Mouse (Mus musculus): ENCODE data around the gene Fxyd5. TPM values are rescaled to one million over a fixed set of nuclear protein-coding genes. Genes with fewer than 3 reads are reported as not detected.

Fxyd5 gene
- polyA plus RNA-seq, 1 experiment = 49.2 TPM

- 7% methylated on average over 15 of the region's 15 CpGs for WGBS
- no peak for DNase-seq (ENCODE audit: low read depth, low spot score)
These were observed 7.6 kb upstream of the Fxyd5 start for GRCm38 (mm10) chr7:31049846-31050281.

DNA sequence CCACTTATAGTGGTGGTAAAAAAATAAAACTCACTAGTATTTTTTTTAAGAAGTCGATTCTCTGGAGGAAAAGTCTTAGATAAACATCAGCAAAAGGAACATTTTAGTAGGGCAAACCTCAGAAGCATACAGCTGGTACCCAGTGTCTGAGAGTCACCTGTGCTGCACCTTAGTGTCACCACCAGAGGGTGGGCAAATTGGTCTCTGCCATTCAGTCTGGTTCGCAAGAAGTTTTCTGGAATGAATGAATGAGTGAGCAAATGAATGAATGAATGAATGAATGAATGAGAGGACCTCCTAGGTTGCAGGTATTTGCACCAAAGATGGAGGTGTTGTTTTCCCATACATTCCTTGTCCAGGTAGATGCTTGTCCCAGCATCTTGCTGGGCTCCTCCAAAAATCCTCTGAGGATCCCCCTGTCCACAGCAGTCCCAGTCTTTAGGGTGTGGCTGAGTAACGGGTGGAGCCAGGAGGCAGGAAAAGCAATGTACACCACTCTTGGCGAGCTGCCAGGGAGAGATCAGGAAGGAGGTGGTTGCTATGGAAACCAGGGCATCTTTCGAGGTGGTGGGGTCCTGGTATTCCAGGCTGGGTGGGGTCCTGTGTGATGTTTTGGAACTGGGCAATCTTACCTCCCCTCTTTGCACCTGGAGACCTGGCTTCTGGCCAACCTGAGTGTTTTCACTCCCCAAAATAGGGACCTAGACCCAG, 7.0 kb upstream of the Fxyd5 start:
- DNase-seq (ENCODE audit: low read depth, low spot score) = no peak
- WGBS = 18% methylated on average over 5 of the region's 5 CpGs

DNA sequence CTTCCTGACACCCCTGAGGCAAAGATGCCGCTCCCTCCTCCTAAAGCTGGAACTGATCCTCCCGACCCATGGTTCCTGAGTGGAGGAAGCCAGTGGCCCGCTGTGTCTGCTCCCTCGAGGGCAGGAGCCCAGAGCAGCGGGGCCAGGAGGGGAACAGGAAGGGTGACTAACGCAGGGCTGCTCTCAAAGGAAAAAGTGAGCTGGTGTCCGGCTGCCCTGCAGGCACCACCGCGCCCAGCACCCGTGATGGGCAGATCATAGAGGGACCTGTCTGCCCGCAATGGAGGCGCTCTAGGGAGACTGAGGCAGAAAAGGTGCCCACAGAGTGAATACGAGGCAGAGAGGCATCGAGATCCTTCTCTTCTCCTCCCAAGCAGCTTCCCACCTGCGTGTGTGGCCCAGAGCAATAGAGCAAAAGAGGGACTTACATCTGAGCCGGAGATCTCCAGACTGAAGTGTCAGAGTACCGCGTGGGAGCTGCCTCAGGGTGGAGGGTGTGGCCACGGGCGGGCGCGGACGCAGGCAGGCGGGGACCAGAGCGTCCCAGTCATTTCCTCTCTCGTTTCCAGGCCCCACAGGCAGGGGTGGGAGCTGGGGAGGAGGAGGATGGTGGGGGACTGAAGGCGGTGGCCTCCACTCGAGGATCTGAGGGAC, 492 bp downstream of the Fxyd5 start:
- DNase-seq (ENCODE audit: low read depth, low spot score) = no peak
- WGBS = 2% methylated on average over 28 of the region's 28 CpGs

- DNase-seq (ENCODE audit: low read depth, low spot score) = no peak
- WGBS = 44% methylated on average over 8 of the region's 8 CpGs
These were observed 1.3 kb downstream of the Fxyd5 start for GRCm38 (mm10) chr7:31041023-31041407.

GRCm38 (mm10) chr7:31040281-31041022, 1.8 kb downstream of the Fxyd5 start:
- DNase-seq (ENCODE audit: low read depth, low spot score) = no peak
- WGBS = 67% methylated on average over 12 of the region's 12 CpGs

DNA sequence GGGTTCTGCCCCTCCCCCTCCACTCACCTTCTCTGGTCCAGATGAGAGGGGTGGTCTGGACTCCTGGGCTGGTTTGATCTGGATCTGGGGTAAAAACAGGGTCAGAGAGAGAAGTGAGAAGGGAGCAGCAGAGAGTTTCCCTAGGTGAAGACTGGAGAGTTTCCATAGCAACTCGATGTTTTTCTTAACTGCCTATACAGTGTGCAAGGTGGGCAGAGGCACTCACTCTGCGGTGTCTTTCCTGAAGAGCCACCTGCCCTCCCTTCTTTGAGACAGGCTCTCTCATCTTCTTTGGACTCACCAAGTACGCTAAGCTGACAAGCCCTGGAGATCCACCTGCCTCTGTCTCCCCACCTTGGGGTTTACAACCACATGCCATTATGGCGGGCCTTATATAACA, 3.3 kb downstream of the Fxyd5 start:
- WGBS = 90% methylated on average over 4 of the region's 4 CpGs
- no peak for DNase-seq (ENCODE audit: low read depth, low spot score)

GRCm38 (mm10) chr7:31037675-31038074, 4.6 kb downstream of the Fxyd5 start:
- no peak for DNase-seq (ENCODE audit: low read depth, low spot score)
- WGBS = 60% methylated on average over 2 of the region's 2 CpGs

- DNase-seq (ENCODE audit: low read depth, low spot score) = no peak
- 73% methylated on average over 7 of the region's 7 CpGs for WGBS
These were observed 5.4 kb downstream of the Fxyd5 start for GRCm38 (mm10) chr7:31036917-31037316.

GRCm38 (mm10) chr7:31035291-31035690, 7.0 kb downstream of the Fxyd5 start:
- 82% methylated on average over 11 of the region's 11 CpGs for WGBS

GRCm38 (mm10) chr7:31034789-31035188, 7.5 kb downstream of the Fxyd5 start:
- no peak for DNase-seq (ENCODE audit: low read depth, low spot score)
- WGBS = 65% methylated on average over 11 of the region's 11 CpGs

More at GRCm38 (mm10) chr7:31035291-31035690, 7.0 kb downstream of the Fxyd5 start:
- DNase-seq (ENCODE audit: low read depth, low spot score) = no peak

DNA sequence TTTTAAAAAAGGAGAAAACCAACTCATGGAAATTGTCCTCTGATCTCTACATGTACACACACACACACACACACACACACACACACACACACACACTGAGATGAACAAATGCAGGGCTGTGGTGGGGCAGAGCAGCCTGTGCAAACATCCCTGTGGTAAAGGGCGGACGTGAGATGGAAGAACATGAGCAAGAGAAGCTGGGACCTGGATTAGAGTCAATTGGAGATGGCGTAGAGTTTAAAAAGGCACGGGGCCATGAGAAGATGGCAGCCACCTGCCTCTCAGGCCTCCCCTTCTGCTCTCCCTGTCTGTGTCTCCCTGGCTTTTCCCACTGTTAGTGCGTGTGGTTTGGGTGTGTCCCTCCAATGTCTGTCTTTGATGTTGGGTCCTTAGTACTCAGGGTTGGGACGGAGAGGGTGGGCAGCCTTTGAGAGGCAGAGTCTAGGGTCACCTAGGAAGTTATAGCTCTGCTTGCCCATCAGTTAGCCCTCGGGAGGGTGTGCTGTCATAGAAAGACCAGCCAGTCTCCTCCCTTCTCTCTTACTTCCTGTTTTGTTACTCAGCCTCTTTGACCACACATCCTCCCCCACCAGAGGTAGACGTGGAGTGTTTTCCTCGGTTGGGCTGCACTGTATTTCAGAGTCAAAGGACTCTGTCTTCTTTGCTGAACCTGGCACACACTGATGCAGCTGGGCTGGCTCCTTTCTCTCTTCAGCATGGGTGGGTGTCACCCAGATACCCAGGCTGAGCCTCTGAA, 8.7 kb downstream of the Fxyd5 start:
- 42% methylated on average over 9 of the region's 9 CpGs for WGBS

GRCm38 (mm10) chr7:31031731-31032130, 10.6 kb downstream of the Fxyd5 start:
- DNase-seq (ENCODE audit: low read depth, low spot score) = no peak
- 74% methylated on average over 7 of the region's 7 CpGs for WGBS

More for the DNA sequence above, 8.7 kb downstream of the Fxyd5 start:
- DNase-seq (ENCODE audit: low read depth, low spot score) = no peak

DNA sequence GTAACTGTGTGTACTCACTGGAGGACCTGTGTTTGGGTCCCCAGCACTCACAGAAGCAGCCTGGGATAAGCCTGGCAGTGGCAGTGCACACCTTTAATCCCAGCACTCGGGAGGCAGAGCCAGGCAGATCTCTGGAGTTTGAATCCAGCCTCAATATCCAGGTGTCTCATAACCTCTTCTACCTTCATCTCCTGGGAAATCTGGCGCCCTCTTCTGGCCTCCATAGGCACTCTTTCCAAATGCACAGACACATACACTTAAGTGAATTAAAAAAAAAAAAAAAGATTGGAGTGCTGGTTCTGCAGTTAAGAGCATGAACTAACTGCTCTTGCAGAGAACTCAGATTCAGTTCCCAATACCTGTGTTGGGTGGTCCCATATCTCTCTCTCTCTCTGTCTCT, 11.6 kb downstream of the Fxyd5 start:
- WGBS = 80% methylated on average over 2 of the region's 2 CpGs
- DNase-seq (ENCODE audit: low read depth, low spot score) = no peak

- WGBS = 71% methylated on average over 8 of the region's 8 CpGs
- no peak for DNase-seq (ENCODE audit: low read depth, low spot score)
These were observed 13.7 kb downstream of the Fxyd5 start for GRCm38 (mm10) chr7:31028609-31029008.

DNA sequence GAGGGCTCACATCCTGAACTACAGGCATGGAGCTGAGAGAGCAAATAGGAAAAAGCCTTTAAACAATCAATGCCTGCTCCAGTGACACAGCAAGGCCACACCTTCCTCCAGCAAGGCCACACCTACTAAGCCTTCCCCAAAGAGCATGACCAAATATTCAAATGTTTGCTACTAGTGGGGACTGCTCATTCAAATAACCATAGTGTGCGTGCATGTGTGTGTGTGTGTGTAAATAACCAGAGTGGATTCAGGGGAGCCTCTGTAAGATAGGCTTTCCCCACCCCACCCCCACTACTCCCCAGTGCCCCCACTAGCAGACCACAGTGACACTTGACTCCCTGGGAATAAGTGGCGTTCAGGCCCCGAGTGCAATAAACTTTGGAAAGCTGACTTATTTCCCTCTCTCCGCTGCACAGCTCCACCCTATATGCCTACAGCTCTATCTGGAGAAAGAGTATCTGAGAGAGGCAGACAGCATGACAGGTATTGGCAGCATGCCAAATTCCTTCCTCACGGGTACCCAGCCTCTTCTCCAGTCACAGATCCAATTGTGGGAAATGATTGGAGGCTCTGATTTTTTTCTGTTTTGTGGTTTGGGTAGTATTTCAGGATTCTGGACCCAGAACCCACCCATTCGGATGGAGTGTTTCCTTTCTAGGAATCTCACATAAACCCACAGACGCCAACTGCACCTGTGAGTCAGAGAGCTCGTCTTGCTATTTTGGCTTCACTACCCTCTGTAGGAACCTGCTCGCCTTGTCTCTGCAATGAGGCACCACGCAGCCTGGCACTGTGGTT, 25.0 kb downstream of the Fxyd5 start:
- WGBS = 20% methylated on average over 10 of the region's 10 CpGs
- DNase-seq (ENCODE audit: low read depth, low spot score) = no peak

DNA sequence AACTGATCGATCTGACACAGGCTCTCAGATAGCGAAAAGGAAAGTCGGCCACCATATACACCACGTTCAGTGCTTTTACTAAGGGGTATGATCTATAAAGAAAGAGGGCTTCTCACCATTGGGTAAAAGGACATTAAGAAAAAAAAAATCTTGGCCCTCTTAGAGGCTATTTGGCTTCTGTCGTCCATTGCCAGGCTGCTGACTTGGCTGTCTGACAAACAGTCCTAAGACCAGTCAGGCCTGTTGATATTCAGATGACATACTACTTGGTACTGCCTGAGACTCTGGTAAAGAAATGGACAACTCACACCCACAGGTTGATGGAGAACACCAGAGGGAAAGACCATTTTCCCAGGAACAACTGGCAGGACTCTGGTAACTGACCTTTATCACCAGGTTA, 29.3 kb downstream of the Fxyd5 start:
- DNase-seq (ENCODE audit: low read depth, low spot score) = no peak
- WGBS = 77% methylated on average over 5 of the region's 5 CpGs

GRCm38 (mm10) chr7:31008889-31009288, 33.4 kb downstream of the Fxyd5 start:
- WGBS = 12% methylated on average over 3 of the region's 3 CpGs
- no peak for DNase-seq (ENCODE audit: low read depth, low spot score)

- WGBS = 56% methylated on average over 1 of the region's 1 CpGs
- DNase-seq (ENCODE audit: low read depth, low spot score) = no peak
These were observed 34.1 kb downstream of the Fxyd5 start for GRCm38 (mm10) chr7:31008175-31008574.

GRCm38 (mm10) chr7:31007775-31008174, 34.5 kb downstream of the Fxyd5 start:
- DNase-seq (ENCODE audit: low read depth, low spot score) = no peak
- 75% methylated on average over 1 of the region's 1 CpGs for WGBS
